Mouse (Mus musculus): ENCODE results near the gene Hoxd12. TPM values are rescaled to one million over a fixed set of nuclear protein-coding genes. Genes with fewer than 3 reads are reported as not detected.
A peak's percentile ranks its signal among the peaks of the same experiment; 100 is the strongest.

Gene Hoxd12
- not detected in 2 replicates for polyA plus RNA-seq (2014; fragmentation: Nextera tagmentation; extraction: Ambion mirVana)

DNA sequence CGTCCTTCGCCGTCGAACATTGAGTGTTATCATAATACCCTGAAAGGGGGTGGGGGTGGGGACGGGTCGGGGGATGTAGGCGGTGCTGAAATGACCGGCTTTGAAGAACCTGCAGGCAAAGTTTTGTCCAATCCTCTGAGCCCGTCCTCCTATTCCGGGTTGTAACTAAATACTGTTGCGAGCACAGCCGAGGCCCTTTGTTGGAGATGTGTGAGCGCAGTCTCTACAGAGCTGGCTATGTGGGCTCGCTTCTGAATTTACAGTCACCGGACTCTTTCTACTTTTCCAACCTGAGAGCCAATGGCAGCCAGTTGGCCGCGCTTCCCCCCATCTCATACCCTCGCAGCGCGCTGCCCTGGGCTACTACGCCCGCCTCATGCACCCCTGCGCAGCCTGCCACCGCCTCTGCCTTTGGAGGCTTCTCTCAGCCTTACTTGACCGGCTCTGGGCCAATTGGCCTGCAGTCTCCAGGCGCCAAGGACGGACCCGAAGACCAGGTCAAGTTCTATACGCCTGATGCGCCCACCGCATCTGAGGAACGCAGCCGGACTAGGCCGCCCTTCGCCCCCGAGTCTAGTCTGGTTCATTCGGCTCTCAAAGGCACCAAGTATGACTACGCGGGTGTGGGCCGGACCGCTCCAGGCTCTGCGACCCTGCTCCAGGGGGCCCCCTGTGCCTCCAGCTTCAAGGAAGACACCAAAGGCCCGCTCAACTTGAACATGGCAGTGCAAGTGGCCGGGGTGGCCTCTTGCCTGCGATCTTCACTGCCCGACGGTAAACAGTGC, at the start of gene Hoxd12:
Hoxd12 (plus strand) TSS at position 133 of the 785 bp plus-strand sequence.
- H3K27ac ChIP-seq (ENCODE audit: low read depth, low read length): no peak within 1 kb of the TSS
- no peak for ATAC-seq (ENCODE audit: low FRiP score)
- no peak within 1 kb of the TSS for H3K9ac ChIP-seq (ENCODE audit: low read length)
- no peaks in the 10 kb centered on the region for H3K9me3 ChIP-seq (ENCODE audit: control insufficient read depth, low read length)
- peaks cover 98% of the 10 kb centered on the region for H3K27me3 ChIP-seq (ENCODE audit: control insufficient read depth, insufficient read depth, low read length)
- H3K36me3 ChIP-seq (ENCODE audit: control insufficient read depth, insufficient read depth, low read length): no peaks in the 10 kb centered on the region
- no peak within 1 kb of the TSS for H3K4me2 ChIP-seq
- H3K4me3 ChIP-seq (ENCODE audit: low read depth, low read length): no peak within 1 kb of the TSS
- DNase-seq (ENCODE audit: low spot score, missing footprints): no peak
- no peaks in the 10 kb centered on the region for H3K4me1 ChIP-seq (ENCODE audit: control insufficient read depth, insufficient read depth, low read length)
- 3% methylated on average over 47 of the region's 47 CpGs for WGBS

- H3K27ac ChIP-seq (ENCODE audit: low read depth, low read length): no peak overlapping the region
- H3K4me1 ChIP-seq (ENCODE audit: control insufficient read depth, insufficient read depth, low read length): no peaks in the 10 kb centered on the region
- 69% methylated on average over 4 of the region's 4 CpGs for WGBS
- no peak overlapping the region for H3K9ac ChIP-seq (ENCODE audit: low read length)
- no peaks in the 10 kb centered on the region for H3K27me3 ChIP-seq (ENCODE audit: control insufficient read depth, insufficient read depth, low read length)
- ATAC-seq (ENCODE audit: low FRiP score): no peak
- no peak overlapping the region for H3K4me2 ChIP-seq
- H3K9me3 ChIP-seq (ENCODE audit: control insufficient read depth, low read length): no peaks in the 10 kb centered on the region
- peak; percentile 47 for DNase-seq (ENCODE audit: low spot score, missing footprints)
- H3K4me3 ChIP-seq (ENCODE audit: low read depth, low read length): no peak overlapping the region
- H3K36me3 ChIP-seq (ENCODE audit: control insufficient read depth, insufficient read depth, low read length): no peaks in the 10 kb centered on the region
These were observed 39.4 kb upstream of the Hoxd12 start for GRCm38 (mm10) chr2:74635412-74635811.

GRCm38 (mm10) chr2:74642431-74642830, 32.4 kb upstream of the Hoxd12 start:
- ATAC-seq (ENCODE audit: low FRiP score) (no peak), DNase-seq (ENCODE audit: low spot score, missing footprints) (peak; percentile 62)
- WGBS: 72% methylated on average over 5 of the region's 5 CpGs
- peaks cover 30% of the 10 kb centered on the region for H3K27me3 ChIP-seq (ENCODE audit: control insufficient read depth, insufficient read depth, low read length)
- H3K4me1 ChIP-seq (ENCODE audit: control insufficient read depth, insufficient read depth, low read length): no peaks in the 10 kb centered on the region
- H3K36me3 ChIP-seq (ENCODE audit: control insufficient read depth, insufficient read depth, low read length): no peaks in the 10 kb centered on the region
- H3K4me2 ChIP-seq: no peak overlapping the region
- H3K9ac ChIP-seq (ENCODE audit: low read length): no peak overlapping the region
- H3K9me3 ChIP-seq (ENCODE audit: control insufficient read depth, low read length): no peaks in the 10 kb centered on the region
- no peak overlapping the region for H3K27ac ChIP-seq (ENCODE audit: low read depth, low read length)
- H3K4me3 ChIP-seq (ENCODE audit: low read depth, low read length): no peak overlapping the region

DNA sequence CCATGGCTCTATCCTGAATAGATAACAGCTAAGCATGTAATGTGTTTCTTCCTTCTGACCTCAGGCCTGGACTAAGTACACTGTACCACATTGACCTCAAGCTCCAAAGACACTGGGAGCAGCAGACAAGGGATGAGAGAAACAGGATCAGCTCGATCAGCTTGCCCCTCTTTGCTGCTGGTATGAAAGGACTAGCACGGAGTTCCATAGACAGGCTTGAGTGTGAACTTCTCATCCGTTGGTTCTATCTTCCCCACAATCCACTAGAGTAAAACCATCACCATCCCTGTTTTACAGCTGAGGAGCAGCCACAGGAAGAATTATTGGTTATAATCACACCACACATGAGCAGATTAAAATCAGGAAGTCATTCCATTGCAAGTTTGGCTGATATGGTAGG, 29.2 kb upstream of the Hoxd12 start:
- ATAC-seq (ENCODE audit: low FRiP score) (no peak), DNase-seq (ENCODE audit: low spot score, missing footprints) (peak; percentile 73)
- peaks cover 62% of the 10 kb centered on the region for H3K27me3 ChIP-seq (ENCODE audit: control insufficient read depth, insufficient read depth, low read length)
- 73% methylated on average over 3 of the region's 3 CpGs for WGBS
- no peak overlapping the region for H3K9ac ChIP-seq (ENCODE audit: low read length)
- no peak overlapping the region for H3K4me2 ChIP-seq
- no peaks in the 10 kb centered on the region for H3K36me3 ChIP-seq (ENCODE audit: control insufficient read depth, insufficient read depth, low read length)
- H3K27ac ChIP-seq (ENCODE audit: low read depth, low read length): no peak overlapping the region
- H3K9me3 ChIP-seq (ENCODE audit: control insufficient read depth, low read length): no peaks in the 10 kb centered on the region
- H3K4me3 ChIP-seq (ENCODE audit: low read depth, low read length): no peak overlapping the region
- H3K4me1 ChIP-seq (ENCODE audit: control insufficient read depth, insufficient read depth, low read length): no peaks in the 10 kb centered on the region

DNA sequence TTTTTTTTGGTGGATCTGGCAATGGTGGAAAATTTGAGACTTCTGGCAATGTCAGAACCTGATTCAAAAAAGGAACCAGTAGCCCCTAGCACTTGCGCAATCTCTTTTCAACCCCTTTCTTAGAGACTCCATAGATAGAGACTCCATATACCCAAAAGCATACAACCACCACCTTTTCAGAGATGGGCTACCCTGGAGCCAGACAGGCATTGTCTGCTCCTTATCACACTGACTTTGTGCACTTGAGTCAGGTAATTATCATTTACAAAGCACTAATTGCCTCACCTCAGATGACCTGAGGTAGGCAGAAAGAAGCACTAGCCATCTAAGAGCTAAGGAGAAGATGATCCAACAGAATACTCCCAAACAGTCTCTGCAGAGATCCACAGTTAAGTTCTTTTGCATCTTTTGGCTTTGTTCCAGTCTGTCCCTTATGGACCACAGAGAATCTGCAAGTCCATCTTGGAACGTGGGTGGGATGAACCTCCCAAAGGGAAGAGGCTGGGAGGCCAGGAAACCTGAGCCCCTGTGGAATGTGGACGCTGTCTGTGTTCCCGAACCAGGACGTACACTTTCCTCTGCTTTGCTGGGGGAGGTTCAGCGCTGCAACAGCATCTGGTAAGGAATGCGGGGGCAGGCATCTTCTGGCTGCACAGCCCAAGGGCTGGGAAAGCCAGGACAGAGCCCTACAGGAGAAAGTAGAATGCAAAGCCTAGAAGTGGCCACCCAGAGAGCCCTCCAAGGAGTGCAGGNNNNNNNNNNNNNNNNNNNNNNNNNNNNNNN, 27.5 kb upstream of the Hoxd12 start:
- Histone ChIP-seq H3K27me3 (ENCODE audit: control insufficient read depth, insufficient read depth, low read length) (peaks cover 77% of the 10 kb centered on the region), H3K36me3 (ENCODE audit: control insufficient read depth, insufficient read depth, low read length) (no peaks in the 10 kb centered on the region), H3K27ac (ENCODE audit: low read depth, low read length) (no peak overlapping the region), H3K9me3 (ENCODE audit: control insufficient read depth, low read length) (no peaks in the 10 kb centered on the region), H3K4me3 (ENCODE audit: low read depth, low read length) (no peak overlapping the region), H3K4me1 (ENCODE audit: control insufficient read depth, insufficient read depth, low read length) (no peaks in the 10 kb centered on the region), H3K4me2 (no peak overlapping the region), H3K9ac (ENCODE audit: low read length) (no peak overlapping the region)
- no peak for ATAC-seq (ENCODE audit: low FRiP score)
- 14% methylated on average over 7 of the region's 7 CpGs for WGBS
- peak; percentile 85 for DNase-seq (ENCODE audit: low spot score, missing footprints)

GRCm38 (mm10) chr2:74652996-74653340, 21.8 kb upstream of the Hoxd12 start:
- no peak overlapping the region for H3K4me3 ChIP-seq (ENCODE audit: low read depth, low read length)
- ATAC-seq (ENCODE audit: low FRiP score) (no peak), DNase-seq (ENCODE audit: low spot score, missing footprints) (peak; percentile 91)
- no peak overlapping the region for H3K4me2 ChIP-seq
- WGBS: 41% methylated on average over 2 of the region's 2 CpGs
- H3K36me3 ChIP-seq (ENCODE audit: control insufficient read depth, insufficient read depth, low read length): no peaks in the 10 kb centered on the region
- no peak overlapping the region for H3K9ac ChIP-seq (ENCODE audit: low read length)
- no peaks in the 10 kb centered on the region for H3K9me3 ChIP-seq (ENCODE audit: control insufficient read depth, low read length)
- no peak overlapping the region for H3K27ac ChIP-seq (ENCODE audit: low read depth, low read length)
- H3K27me3 ChIP-seq (ENCODE audit: control insufficient read depth, insufficient read depth, low read length): peaks cover 88% of the 10 kb centered on the region
- peaks cover 4% of the 10 kb centered on the region; the same call in 1 of the 2 replicates for H3K4me1 ChIP-seq (ENCODE audit: control insufficient read depth, insufficient read depth, low read length)

- DNase-seq (ENCODE audit: low spot score, missing footprints) (peak; percentile 94), ATAC-seq (ENCODE audit: low FRiP score) (no peak)
- no peak overlapping the region for H3K4me2 ChIP-seq
- peaks cover 4% of the 10 kb centered on the region; the same call in 1 of the 2 replicates for H3K4me1 ChIP-seq (ENCODE audit: control insufficient read depth, insufficient read depth, low read length)
- no peak overlapping the region for H3K4me3 ChIP-seq (ENCODE audit: low read depth, low read length)
- H3K9me3 ChIP-seq (ENCODE audit: control insufficient read depth, low read length): no peaks in the 10 kb centered on the region
- no peak overlapping the region for H3K9ac ChIP-seq (ENCODE audit: low read length)
- no peaks in the 10 kb centered on the region for H3K36me3 ChIP-seq (ENCODE audit: control insufficient read depth, insufficient read depth, low read length)
- no peak overlapping the region for H3K27ac ChIP-seq (ENCODE audit: low read depth, low read length)
- peaks cover 88% of the 10 kb centered on the region for H3K27me3 ChIP-seq (ENCODE audit: control insufficient read depth, insufficient read depth, low read length)
- WGBS: 11% methylated on average over 17 of the region's 17 CpGs
These were observed 20.9 kb upstream of the Hoxd12 start for GRCm38 (mm10) chr2:74653781-74654535.

- Histone ChIP-seq H3K9ac (ENCODE audit: low read length) (no peak overlapping the region), H3K27ac (ENCODE audit: low read depth, low read length) (no peak overlapping the region), H3K27me3 (ENCODE audit: control insufficient read depth, insufficient read depth, low read length) (peaks cover 88% of the 10 kb centered on the region), H3K4me1 (ENCODE audit: control insufficient read depth, insufficient read depth, low read length) (peaks cover 4% of the 10 kb centered on the region; the same call in 1 of the 2 replicates), H3K36me3 (ENCODE audit: control insufficient read depth, insufficient read depth, low read length) (no peaks in the 10 kb centered on the region), H3K4me3 (ENCODE audit: low read depth, low read length) (peak overlapping the region; percentile 29), H3K9me3 (ENCODE audit: control insufficient read depth, low read length) (no peaks in the 10 kb centered on the region), H3K4me2 (no peak overlapping the region; the same call in 1 of the 2 replicates)
- DNase-seq (ENCODE audit: low spot score, missing footprints): peak; percentile 94
- ATAC-seq (ENCODE audit: low FRiP score): 0 out of 2 replicates have a peak, but pooled peaks have one; percentile 23
- WGBS: 6% methylated on average over 20 of the region's 20 CpGs
These were observed 19.9 kb upstream of the Hoxd12 start for GRCm38 (mm10) chr2:74654743-74655419.
